Mouse (Mus musculus): ENCODE data around the gene Fam136a. TPM values are rescaled to one million over a fixed set of nuclear protein-coding genes. Genes with fewer than 3 reads are reported as not detected.

Fam136a gene
- total RNA-seq, 2 experiments from 2014 or later = 23.3 to 25.2 TPM

- intact Hi-C loops (cut with DNase I) = no loop called here
- DNase-seq (ENCODE audit: low spot score in 2 of 2) = no peak
These were observed 28.8 kb downstream of the Fam136a start for GRCm38 (mm10) chr6:86394078-86394720.

GRCm38 (mm10) chr6:86395021-86395420 lies 29.6 kb downstream of the Fam136a start:
- no peak for DNase-seq (ENCODE audit: low spot score in 2 of 2)
- intact Hi-C loops (cut with DNase I) = no loop called here

GRCm38 (mm10) chr6:86395969-86396368 lies 30.5 kb downstream of the Fam136a start:
- intact Hi-C loops (cut with DNase I) = loop anchor here (2.0 kb wide), 1 partner anchor 25 kb away; the partner anchor contains the start of gene Snrpg
- no peak for DNase-seq (ENCODE audit: low spot score in 2 of 2)

- DNase-seq (ENCODE audit: low spot score in 2 of 2) = peak; percentile 86
- intact Hi-C loops (cut with DNase I) = loop anchor here (2.0 kb wide), 1 partner anchor 26 kb away; the partner anchor contains the start of gene Snrpg
These were observed 31.3 kb downstream of the Fam136a start, which contains the start of gene Pcyox1 for GRCm38 (mm10) chr6:86396581-86397256. Gene Pcyox1, minus strand, starts transcription at chr6:86397154.

- no peak for DNase-seq (ENCODE audit: low spot score in 2 of 2)
- intact Hi-C loops (cut with DNase I) = loop anchor here (2.0 kb wide), 1 partner anchor 27 kb away; the partner anchor contains the start of gene Snrpg
These were observed 32.0 kb downstream of the Fam136a start for GRCm38 (mm10) chr6:86397257-86397980.

DNA sequence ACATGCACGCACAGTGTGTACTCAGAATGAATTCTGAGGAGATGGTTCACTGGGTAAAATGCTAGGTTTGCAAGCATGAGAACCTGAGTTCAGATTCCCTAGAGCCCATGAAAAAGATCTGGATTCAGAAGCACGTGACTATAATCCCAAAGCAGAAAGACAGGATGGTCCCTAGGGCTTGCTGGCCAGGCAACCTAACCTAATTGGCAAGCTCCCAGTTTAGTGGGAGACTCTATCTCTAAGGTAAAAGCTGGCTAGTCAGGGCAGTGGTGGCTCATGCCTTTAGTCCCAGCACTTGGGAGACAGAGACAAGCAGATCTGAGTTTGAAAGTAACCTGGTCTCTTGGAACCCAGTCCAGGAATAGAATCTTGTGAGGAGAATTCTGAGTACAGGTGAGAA lies 33.5 kb downstream of the Fam136a start:
- intact Hi-C loops (cut with DNase I) = no loop called here
- DNase-seq (ENCODE audit: low spot score in 2 of 2) = no peak

DNA sequence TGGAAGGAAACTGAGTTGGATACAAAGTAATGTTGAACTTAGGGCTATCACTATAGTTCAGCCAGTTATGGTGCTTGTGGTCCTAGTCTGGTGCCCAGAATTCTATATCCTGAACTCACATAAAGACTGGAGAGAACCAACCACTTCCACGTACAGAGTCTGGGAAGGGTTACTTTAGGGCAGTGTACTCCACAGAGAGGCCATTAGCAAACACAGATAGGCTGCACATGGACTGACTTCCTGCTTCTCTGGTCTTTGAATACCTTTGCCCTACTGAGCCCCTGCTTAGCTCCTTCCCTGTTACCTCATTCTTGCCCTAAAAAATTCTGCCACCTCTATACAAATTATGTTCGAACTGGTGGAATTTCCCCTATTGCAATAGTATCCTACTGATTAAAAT lies 34.5 kb downstream of the Fam136a start:
- no peak for DNase-seq (ENCODE audit: low spot score in 2 of 2)

DNA sequence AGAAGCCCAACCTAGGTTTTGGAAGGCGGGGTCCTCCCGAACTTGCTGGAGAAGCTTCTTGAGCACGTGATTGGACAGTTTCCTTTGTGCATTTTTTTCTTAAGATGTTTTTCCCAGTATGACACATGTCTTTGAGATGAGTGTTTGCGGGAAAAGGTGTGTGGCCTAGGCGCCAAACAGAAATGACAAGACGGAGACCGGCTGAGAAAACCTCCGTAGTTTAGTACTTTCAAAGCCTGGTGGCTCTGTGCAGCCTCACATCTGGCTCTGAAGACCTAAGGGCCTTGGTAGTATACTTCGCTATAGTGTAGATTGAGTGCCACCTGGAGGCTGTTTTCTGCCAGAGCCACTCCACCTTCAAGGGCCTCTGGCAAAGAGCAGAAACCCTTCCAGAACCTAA lies 35.5 kb downstream of the Fam136a start:
- DNase-seq (ENCODE audit: low spot score in 2 of 2) = peak in 1 of 2 experiments; percentile 47
- intact Hi-C loops (cut with DNase I) = no loop called here

More for the DNA sequence above, 34.5 kb downstream of the Fam136a start:
- intact Hi-C loops (cut with DNase I) = no loop called here

DNA sequence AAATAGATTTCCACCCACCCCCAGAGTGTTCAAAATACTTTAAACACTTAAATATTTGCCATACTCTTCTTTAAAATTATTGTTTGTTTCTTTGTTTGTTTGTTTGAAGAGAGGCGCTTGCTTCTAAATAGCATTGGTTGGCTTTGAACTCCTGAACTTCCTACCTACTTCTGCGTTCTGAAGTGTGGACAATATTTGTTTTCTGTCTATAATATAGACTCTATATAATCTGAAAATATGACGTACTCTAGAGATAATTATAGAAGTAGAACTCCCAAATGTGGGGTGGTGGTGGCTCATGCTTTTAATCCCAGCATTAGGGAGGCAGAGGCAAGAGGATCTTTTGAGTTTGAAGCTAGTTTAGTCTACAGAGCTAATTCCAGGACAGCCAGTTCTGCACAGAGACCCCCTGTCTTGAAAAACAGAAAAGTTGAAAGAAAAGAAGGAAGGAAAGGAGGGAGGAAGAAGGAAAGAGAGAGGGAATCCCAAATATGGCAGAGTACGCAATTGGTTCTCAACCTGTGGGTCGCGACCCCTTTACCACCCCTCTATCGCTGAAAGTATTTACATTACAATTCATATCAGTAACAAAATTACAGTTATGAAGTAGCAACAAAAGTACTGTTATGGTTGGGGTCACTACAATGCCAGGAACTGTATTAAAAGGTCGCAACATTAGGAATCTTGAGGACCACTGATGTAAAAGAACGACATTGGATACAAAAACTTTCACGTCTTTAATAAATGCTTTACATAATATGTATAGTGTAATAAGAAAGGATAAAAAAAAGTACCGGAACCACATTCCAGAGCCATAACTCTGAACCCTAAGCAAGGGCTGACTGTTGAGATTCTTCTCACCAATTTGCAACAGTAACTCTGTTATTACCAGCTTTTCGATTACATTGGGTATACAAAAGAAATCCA lies 37.5 kb downstream of the Fam136a start:
- DNase-seq (ENCODE audit: low spot score in 2 of 2) = no peak
- intact Hi-C loops (cut with DNase I) = no loop called here

GRCm38 (mm10) chr6:86403728-86404099 lies 38.3 kb downstream of the Fam136a start:
- DNase-seq (ENCODE audit: low spot score in 2 of 2) = peak; percentile 85 to 92
- intact Hi-C loops (cut with DNase I) = no loop called here

DNA sequence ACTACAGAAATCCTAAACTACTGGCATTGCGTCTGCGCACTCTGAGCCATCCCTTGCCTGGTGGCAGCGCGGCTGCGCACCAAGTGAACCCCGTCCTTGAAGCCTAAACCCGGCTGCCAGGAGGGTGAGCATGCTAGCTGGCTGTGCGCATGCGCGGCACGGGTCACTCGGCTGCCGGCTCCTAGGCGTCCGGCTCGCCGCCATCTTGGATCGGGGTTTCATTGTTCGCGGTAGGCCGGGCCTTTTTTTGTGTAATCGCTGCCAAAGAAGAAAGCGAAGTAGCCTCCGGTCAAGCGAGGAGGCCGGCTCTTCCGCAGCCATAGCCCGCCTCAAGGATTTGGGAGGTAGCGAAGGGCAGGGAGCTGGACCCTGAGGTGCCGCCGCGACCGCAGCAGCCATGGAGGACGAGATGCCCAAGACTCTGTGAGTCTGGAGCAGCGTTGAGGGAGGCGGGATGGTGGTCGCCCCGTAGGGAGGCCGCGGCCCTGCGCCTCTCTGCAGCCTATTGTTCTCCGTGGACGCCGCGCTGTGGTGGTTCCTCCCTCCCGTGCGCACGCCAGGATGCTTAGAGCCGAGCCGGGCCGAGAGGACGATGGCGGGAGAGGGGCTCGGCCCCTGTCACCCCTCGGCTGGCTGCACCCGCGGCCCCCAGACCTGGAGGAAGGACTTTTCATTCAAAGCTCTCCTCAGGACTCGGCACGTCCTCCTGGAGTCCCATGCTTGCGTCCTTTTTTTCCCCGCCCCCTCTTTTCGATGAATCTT lies 38.8 kb downstream of the Fam136a start, which contains the start of gene Tia1:
TSS of gene Tia1 (plus strand) at position 120 of the 762 bp plus-strand sequence.
- intact Hi-C loops (cut with DNase I) = no loop called here
- peak; percentile 97 to 99 for DNase-seq (ENCODE audit: low spot score in 2 of 2)

GRCm38 (mm10) chr6:86404996-86405395 lies 39.5 kb downstream of the Fam136a start:
- DNase-seq (ENCODE audit: low spot score in 2 of 2) = no peak
- intact Hi-C loops (cut with DNase I) = no loop called here

DNA sequence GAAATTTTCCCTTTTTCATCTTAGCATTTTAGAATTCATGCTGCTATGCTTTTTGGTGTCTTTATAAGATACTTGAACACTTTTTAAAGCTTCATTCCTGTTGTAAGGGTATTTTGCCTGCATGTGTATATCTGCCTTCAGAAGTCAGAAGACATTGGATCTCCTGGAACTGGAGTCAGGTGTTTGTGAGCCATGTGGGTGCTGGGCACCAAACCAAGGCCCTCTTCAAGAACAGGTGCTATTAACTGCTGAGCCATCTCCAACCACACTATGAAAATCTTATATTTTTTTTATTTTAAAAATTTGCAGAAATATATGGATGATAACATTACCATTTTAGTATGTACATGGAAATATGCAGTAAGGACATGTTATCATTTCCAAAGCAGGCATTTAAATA lies 40.9 kb downstream of the Fam136a start:
- no peak for DNase-seq (ENCODE audit: low spot score in 2 of 2)
- intact Hi-C loops (cut with DNase I) = no loop called here

DNA sequence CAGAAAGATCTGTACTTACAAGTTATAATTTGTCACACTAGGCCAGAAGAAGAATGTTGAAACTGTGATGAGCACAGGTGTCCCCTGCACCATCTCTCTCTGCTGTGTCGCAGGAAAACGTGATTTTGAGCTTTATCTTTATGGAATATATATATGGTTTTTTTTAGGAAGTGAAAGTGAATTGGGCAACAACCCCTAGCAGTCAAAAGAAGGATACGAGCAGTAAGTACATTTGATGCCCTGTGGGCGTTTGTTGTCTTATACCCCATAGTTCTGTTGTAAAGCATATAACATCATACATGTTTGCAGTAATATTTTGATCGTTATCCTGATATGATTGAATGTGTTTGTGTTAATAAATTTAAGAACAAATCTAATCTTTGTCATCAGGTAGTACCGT lies 53.3 kb downstream of the Fam136a start:
- intact Hi-C loops (cut with DNase I) = no loop called here
- no peak for DNase-seq (ENCODE audit: low spot score in 2 of 2)

DNA sequence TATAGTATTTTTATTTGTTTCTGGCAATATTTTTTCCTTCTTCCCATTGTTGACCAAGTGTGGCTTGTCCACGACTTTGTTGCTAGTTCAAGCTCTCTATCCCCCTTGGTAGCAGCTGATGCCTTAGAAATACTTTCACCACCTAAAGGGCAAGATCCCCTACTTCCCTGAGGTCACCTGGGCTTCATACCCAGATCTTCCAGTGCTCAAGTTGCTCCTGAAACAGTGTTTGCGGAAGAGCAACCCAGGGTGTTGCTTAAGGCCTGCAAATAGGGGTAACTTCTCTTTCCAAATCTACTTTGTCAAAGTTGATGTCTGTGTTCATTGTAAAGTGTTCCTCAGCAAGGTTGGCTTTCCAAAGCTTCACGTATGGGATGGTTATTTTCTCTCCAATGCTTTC lies 53.8 kb downstream of the Fam136a start:
- DNase-seq (ENCODE audit: low spot score in 2 of 2) = no peak
- intact Hi-C loops (cut with DNase I) = no loop called here
